Mouse (Mus musculus): Measurements from ENCODE around the gene Cdh15.

DNA sequence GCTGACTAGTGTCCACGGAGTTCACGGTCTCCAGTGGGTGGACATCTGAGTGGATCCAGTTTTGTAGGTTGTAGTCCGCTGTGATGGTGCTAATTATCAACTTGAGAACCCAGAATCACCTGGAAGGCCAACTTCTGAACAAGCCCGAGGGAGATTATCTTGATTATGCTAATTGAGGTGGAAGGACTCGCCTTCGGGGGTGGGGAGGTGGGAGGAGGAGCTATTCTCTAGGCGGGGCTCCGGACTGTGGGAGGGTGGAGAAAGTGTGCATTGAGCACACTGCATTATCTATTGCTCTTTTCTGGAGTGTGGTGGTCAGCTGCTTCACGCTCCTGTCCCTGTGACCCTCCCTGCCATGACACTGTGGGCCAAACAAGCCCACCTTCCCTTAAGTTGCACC is 23.9 kb downstream of the Cdh15 start:
- TF ChIP-seq CTCF (IDR thresholded peaks at IDR 0.05; ENCODE audit: low read depth) (no peak), EP300 (IDR thresholded peaks at IDR 0.05; ENCODE audit: low read depth) (no peak)

Data from liver, embryonic 14.5 days (tissue).